Mouse (Mus musculus) CH12.LX (cell line): ENCODE measurements around the gene Cct6b. TPM values are rescaled to one million over a fixed set of nuclear protein-coding genes. Genes with fewer than 3 reads are reported as not detected.
A peak's percentile ranks its signal among the peaks of the same experiment; 100 is the strongest.

ENCODE experiments used
- DNase-seq: peaks from one replicate; pipeline ENCODE4 v3.0.0-alpha.2; 2013; ENCODE audit errors: extremely low read depth
- H3K27ac ChIP-seq: 2 replicates; pipeline ENCODE4 v1.5.1; 2012; ENCODE audit warnings: low read depth, mild to moderate bottlenecking, control low read depth, moderate library complexity; ENCODE audit not compliant: insufficient read depth
- H3K27me3 ChIP-seq: replicated peaks from 2 replicates; pipeline ENCODE3; 2012; ENCODE audit warnings: inconsistent platforms
- H3K36me3 ChIP-seq, 2 experiments: replicated peaks in 1 of 2; 2 replicates each; pipeline versions ENCODE3 to v1.6.1; 2012; ENCODE audit warnings: inconsistent platforms in 1 of 2, low read length in 1 of 2, mild to moderate bottlenecking in 1 of 2, mixed read lengths in 1 of 2, moderate library complexity in 1 of 2; ENCODE audit not compliant: control insufficient read depth in 1 of 2, insufficient read depth in 1 of 2
- H3K4me1 ChIP-seq, 2 experiments: 2 replicates each; pipeline ENCODE4 v1.6.1; 2012; ENCODE audit warnings: inconsistent platforms in 1 of 2, moderate library complexity in 1 of 2; ENCODE audit not compliant: insufficient read depth in 2 of 2, control insufficient read depth in 1 of 2
- H3K4me2 ChIP-seq: 2 replicates; pipeline ENCODE4 v1.6.1; 2012; ENCODE audit warnings: low read depth, mild to moderate bottlenecking, control low read depth; ENCODE audit not compliant: poor library complexity, insufficient read depth, severe bottlenecking
- H3K4me3 ChIP-seq, 3 experiments: fragments of 150-350 bp in 1 of 3; sonication (generic) in 1 of 3; replicated peaks in 1 of 3; 2 replicates each; pipeline versions ENCODE3 to v1.5.1; 2011 to 2012; ENCODE audit warnings: low read depth in 2 of 3, low read length in 2 of 3, mild to moderate bottlenecking in 2 of 3, moderate library complexity in 2 of 3, control low read depth in 1 of 3, improper control_type of control experiment in 1 of 3, inconsistent platforms in 1 of 3, mixed read lengths in 1 of 3; ENCODE audit not compliant: poor library complexity in 1 of 3
- H3K79me2 ChIP-seq: replicated peaks from 2 replicates; pipeline ENCODE4 v1.6.1; 2012; ENCODE audit warnings: mild to moderate bottlenecking, moderate library complexity; ENCODE audit not compliant: control insufficient read depth, poor library complexity, insufficient read depth, severe bottlenecking; ENCODE audit errors: extremely low read depth
- H3K9ac ChIP-seq: 2 replicates; pipeline ENCODE4 v1.6.1; 2012; ENCODE audit warnings: low read depth, mild to moderate bottlenecking, control low read depth, moderate library complexity; ENCODE audit not compliant: insufficient read depth
- H3K9me3 ChIP-seq: replicated peaks from 2 replicates; pipeline ENCODE3; 2012; ENCODE audit warnings: low read length, inconsistent platforms, mixed read lengths
- BHLHE40 ChIP-seq: IDR thresholded peaks from 2 replicates; pipeline ENCODE4 v1.6.1; 2011; ENCODE audit warnings: mild to moderate bottlenecking, low read depth, low read length, improper control_type of control experiment
- CHD1 ChIP-seq: IDR thresholded peaks from 2 replicates; pipeline ENCODE4 v1.6.1; 2012; ENCODE audit warnings: low read depth, low read length, improper control_type of control experiment, inconsistent platforms
- CHD2 ChIP-seq: IDR thresholded peaks from 2 replicates; pipeline ENCODE4 v1.6.1; 2011; ENCODE audit warnings: low read length, improper control_type of control experiment
- CTCF ChIP-seq, 2 experiments: IDR thresholded peaks in 1 of 2; conservative IDR thresholded peaks in 1 of 2; 2 replicates each; pipeline ENCODE4 v1.5.1; 2011 to 2012; ENCODE audit warnings: low read depth in 2 of 2, low read length in 2 of 2, improper control_type of control experiment in 1 of 2, inconsistent platforms in 1 of 2, mild to moderate bottlenecking in 1 of 2, moderate library complexity in 1 of 2
- EP300 ChIP-seq: IDR thresholded peaks from 2 replicates; pipeline ENCODE4 v1.6.1; 2011; ENCODE audit warnings: low read length, improper control_type of control experiment
- ETS1 ChIP-seq: conservative IDR thresholded peaks from 2 replicates; pipeline ENCODE4 v1.6.1; 2012; ENCODE audit warnings: low read depth, mild to moderate bottlenecking, inconsistent platforms, low read length, improper control_type of control experiment, moderate library complexity
- HCFC1 ChIP-seq: IDR thresholded peaks from 2 replicates; pipeline ENCODE4 v1.6.1; 2012; ENCODE audit warnings: low read depth, mild to moderate bottlenecking, inconsistent platforms, low read length, improper control_type of control experiment
- IRF4 ChIP-seq: IDR thresholded peaks from 2 replicates; pipeline ENCODE4 v1.6.1; 2014; ENCODE audit warnings: low read depth, mild to moderate bottlenecking, inconsistent platforms, low read length, improper control_type of control experiment
- JUND ChIP-seq: conservative IDR thresholded peaks from 2 replicates; pipeline ENCODE4 v1.6.1; 2011; ENCODE audit warnings: low read depth, low read length, improper control_type of control experiment
- MYC ChIP-seq: IDR thresholded peaks from 2 replicates; pipeline ENCODE4 v1.6.1; 2011; ENCODE audit warnings: low read depth, mild to moderate bottlenecking, improper control_type of control experiment, low read length
- NRF1 ChIP-seq: IDR thresholded peaks from 2 replicates; pipeline ENCODE4 v1.6.1; 2014; ENCODE audit warnings: low read depth, mild to moderate bottlenecking, inconsistent platforms, low read length, improper control_type of control experiment, moderate library complexity
- PAX5 ChIP-seq: IDR thresholded peaks from 2 replicates; pipeline ENCODE4 v1.6.1; 2012; ENCODE audit warnings: low read length, inconsistent platforms, mixed read lengths
- RAD21 ChIP-seq: IDR thresholded peaks from 2 replicates; pipeline ENCODE4 v1.6.1; 2011; ENCODE audit warnings: low read depth, mild to moderate bottlenecking, low read length, improper control_type of control experiment, moderate library complexity
- SMC3 ChIP-seq: IDR thresholded peaks from 2 replicates; pipeline ENCODE4 v1.6.1; 2011; ENCODE audit warnings: low read depth, low read length, improper control_type of control experiment
- TBP ChIP-seq: conservative IDR thresholded peaks from 2 replicates; pipeline ENCODE4 v1.6.1; 2011; ENCODE audit warnings: low read depth, low read length, improper control_type of control experiment
- TCF12 ChIP-seq: IDR thresholded peaks from 2 replicates; pipeline ENCODE4 v1.6.1; 2014; ENCODE audit warnings: low read depth, mild to moderate bottlenecking, inconsistent platforms, low read length, improper control_type of control experiment
- UBTF ChIP-seq: IDR thresholded peaks from 2 replicates; pipeline ENCODE4 v1.6.1; 2012; ENCODE audit warnings: low read depth, mild to moderate bottlenecking, inconsistent platforms, low read length, improper control_type of control experiment, moderate library complexity
- USF1 ChIP-seq: IDR thresholded peaks from 2 replicates; pipeline ENCODE4 v1.6.1; 2014; ENCODE audit warnings: low read depth, mild to moderate bottlenecking, inconsistent platforms, low read length, improper control_type of control experiment
- ZC3H11A ChIP-seq: IDR thresholded peaks from 2 replicates; pipeline ENCODE4 v1.6.1; 2012; ENCODE audit warnings: low read depth, mild to moderate bottlenecking, inconsistent platforms, low read length, improper control_type of control experiment
- ZKSCAN1 ChIP-seq: IDR thresholded peaks from 2 replicates; pipeline ENCODE4 v1.6.1; 2012; ENCODE audit warnings: low read depth, inconsistent platforms, low read length, improper control_type of control experiment, borderline replicate concordance
- ZMIZ1 ChIP-seq: IDR thresholded peaks from 2 replicates; pipeline ENCODE4 v1.6.1; 2012; ENCODE audit warnings: low read depth, mild to moderate bottlenecking, inconsistent platforms, low read length, improper control_type of control experiment
- ZNF384 ChIP-seq: IDR thresholded peaks from 2 replicates; pipeline ENCODE4 v1.6.1; 2012; ENCODE audit warnings: low read depth, low read length, improper control_type of control experiment, inconsistent platforms
- dilution Hi-C: fragments of 300-500 bp; cut with MboI; formaldehyde crosslinking; loops from 2 replicates; pipeline ENCODE4 v1.14.3; 2020; ENCODE audit warnings: low sequenced_read_pairs; ENCODE audit not compliant: extremely low pct_unique_long_range_greater_than_20kb, extremely low pct_ligation_motif_present
- in situ Hi-C: fragments of 300-500 bp; cut with MboI; formaldehyde crosslinking; loops from 3 replicates; pipeline ENCODE4 v1.14.3; 2019; ENCODE audit warnings: low sequenced_read_pairs, low pct_ligation_motif_present, low pct_unique_long_range_greater_than_20kb, mixed read lengths
- polyA plus RNA-seq: library from polyadenylated mRNA; unstranded; fragments of >175 nt; gene quantifications from 2 replicates; pipeline ENCODE4 v1.2.1, GENCODE M21; 2012; ENCODE audit warnings: low read depth; ENCODE audit not compliant: insufficient read length
- total RNA-seq, 2 experiments: library from RNA; depleted of rRNA; stranded (reverse); fragments of 300-350 nt in 1 of 2; fragments of >200 nt in 1 of 2; gene quantifications; 2 replicates each; pipeline ENCODE4 v1.2.3; 2012 to 2014

Cct6b gene
- total and polyA plus RNA-seq, 3 experiments = 0.24 to 0.64 (median 0.44) TPM

DNA sequence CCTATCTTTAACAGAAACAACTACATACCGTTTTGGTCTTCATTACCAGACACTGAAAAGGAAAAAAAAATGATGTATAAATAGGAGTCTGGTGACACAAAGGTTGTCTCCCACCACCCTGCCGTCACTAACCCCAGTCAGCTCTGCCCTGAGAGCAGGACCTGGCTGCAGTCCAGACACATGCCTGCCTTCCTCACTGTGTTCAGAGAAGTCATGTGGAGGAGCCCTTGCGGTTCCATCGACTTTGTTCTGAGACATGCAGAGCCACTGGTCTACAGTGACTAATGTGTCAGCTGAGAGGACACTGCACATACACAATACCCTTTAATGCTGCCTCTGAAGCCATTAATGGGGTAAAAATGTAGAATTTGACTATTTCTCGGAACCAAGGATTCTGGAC lies 44.4 kb upstream of the Cct6b start:
- no peaks in the 10 kb centered on the region for H3K9me3 ChIP-seq
- in situ Hi-C loops = no loop called here
- H3K27me3 ChIP-seq = no peaks in the 10 kb centered on the region
- H3K4me2 ChIP-seq = no peak overlapping the region
- no peak for TF ChIP-seq CHD2
- TF ChIP-seq HCFC1 = no peak
- TF ChIP-seq ZKSCAN1 = no peak
- TF ChIP-seq, all 38 proteins: peak for 0
- Histone ChIP-seq H3K36me3 (peaks cover 50 to 54% of the 10 kb centered on the region in 2 experiments), H3K79me2 (no peaks in the 10 kb centered on the region), H3K27ac (no peak overlapping the region), H3K4me1 (peaks cover 0 to 7% of the 10 kb centered on the region in 2 experiments; a peak in 2 of 4 replicates), H3K4me3 (no peak overlapping the region), H3K9ac (no peak overlapping the region)
- no peak for DNase-seq
- dilution Hi-C loops = no loop called here

DNA sequence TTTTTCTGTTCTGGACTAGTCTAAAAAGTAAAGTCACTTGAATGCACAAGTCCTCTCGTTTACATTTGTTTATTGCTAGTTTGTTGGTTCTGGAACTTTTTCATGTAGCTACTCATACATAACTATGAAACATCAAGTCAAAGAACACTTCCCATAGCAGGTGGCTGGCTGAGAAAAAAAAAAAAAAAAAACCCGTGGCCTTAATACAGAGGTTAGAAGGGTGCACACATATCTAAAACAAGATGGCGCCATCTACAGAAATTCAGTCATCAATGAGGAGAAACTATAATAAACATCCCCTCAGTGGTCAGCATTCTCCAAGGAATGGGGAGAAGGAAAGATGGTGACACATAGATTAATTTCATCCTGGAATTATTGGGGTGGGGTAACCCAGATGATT lies 43.2 kb upstream of the Cct6b start:
- in situ Hi-C loops (no loop called here), dilution Hi-C loops (no loop called here)
- H3K79me2 ChIP-seq = no peaks in the 10 kb centered on the region
- H3K9ac ChIP-seq = no peak overlapping the region
- H3K4me3 ChIP-seq = no peak overlapping the region
- H3K4me1 ChIP-seq = peaks cover 0 to 7% of the 10 kb centered on the region in 2 experiments; a peak in 2 of 4 replicates
- peaks cover 57 to 61% of the 10 kb centered on the region in 2 experiments for H3K36me3 ChIP-seq
- no peaks in the 10 kb centered on the region for H3K9me3 ChIP-seq
- H3K27me3 ChIP-seq = no peaks in the 10 kb centered on the region
- no peak for TF ChIP-seq ZMIZ1
- TF ChIP-seq SMC3 = peak; percentile 23
- no peak for TF ChIP-seq NRF1
- TF ChIP-seq JUND = no peak
- no peak for TF ChIP-seq TBP
- no peak for TF ChIP-seq TCF12
- no peak for TF ChIP-seq MYC
- TF ChIP-seq CHD2 = no peak
- no peak for TF ChIP-seq USF1
- no peak for TF ChIP-seq PAX5
- TF ChIP-seq BHLHE40 = no peak
- peak; percentile 12 for TF ChIP-seq RAD21
- no peak for TF ChIP-seq ETS1
- TF ChIP-seq EP300 = no peak
- peak in 1 of 2 experiments; percentile 24; a peak in 1 of 4 replicates for TF ChIP-seq CTCF (conservative IDR thresholded peaks at IDR 0.05 in 1 of 2, IDR thresholded peaks at IDR 0.05 in 1 of 2; ENCODE audit: low read depth in 2 of 2, low read length in 2 of 2)
- TF ChIP-seq UBTF = no peak
- TF ChIP-seq ZC3H11A = no peak
- peak; percentile 89 for TF ChIP-seq ZNF384
- no peak for TF ChIP-seq IRF4
- TF ChIP-seq CHD1 = no peak
- no peak overlapping the region for H3K4me2 ChIP-seq
- H3K27ac ChIP-seq = no peak overlapping the region
- DNase-seq = no peak
